Mouse (Mus musculus): ENCODE results near the gene Unc13d.
"Not testable (repeated sequence)": the region's sequence is repeated elsewhere in the genome, so short reads cannot be mapped to it uniquely, and the experiment has no call there.

The Unc13d gene

DNA sequence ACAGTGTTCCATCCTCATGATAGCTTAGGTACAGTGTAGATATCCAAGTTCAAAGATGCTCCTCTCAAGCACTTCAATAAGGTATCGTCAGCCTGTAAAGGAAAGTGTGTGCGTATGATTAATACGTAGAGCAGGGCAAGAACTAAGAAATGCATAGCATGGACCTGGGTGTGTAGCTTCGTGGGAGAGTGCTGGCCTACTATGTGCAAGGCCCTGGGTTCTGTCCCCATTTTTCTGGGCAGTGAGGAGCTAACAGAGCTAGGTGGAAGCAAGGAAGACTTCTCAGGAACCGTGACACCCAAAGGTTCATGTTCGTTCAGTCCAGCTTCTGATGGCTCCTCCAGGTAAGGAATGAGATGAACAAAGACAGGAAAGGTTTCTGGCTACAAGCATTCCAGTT is 32.6 kb downstream of the Unc13d start:
- in situ Hi-C loops (cut with MseI, MboI): no loop called here

DNA sequence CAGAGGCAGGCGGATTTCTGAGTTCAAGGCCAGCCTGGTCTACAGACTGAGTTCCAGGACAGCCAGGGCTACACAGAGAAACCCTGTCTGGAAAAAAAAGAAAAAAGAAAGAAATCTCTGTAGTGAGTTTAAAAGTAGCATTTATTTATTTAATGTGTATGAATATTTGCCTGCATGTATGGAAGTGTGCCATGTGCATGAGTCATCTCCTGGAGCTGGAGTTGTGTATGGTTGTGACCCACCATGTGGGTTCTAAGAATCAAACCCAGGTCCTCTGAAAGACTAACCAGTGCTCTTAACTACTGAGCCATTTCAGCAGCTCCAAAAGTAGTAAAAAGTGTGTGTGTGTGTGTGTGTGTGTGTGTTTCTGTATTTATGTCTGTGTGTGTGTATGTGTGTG is 34.5 kb downstream of the Unc13d start:
- in situ Hi-C loops (cut with MseI, MboI): no loop called here

DNA sequence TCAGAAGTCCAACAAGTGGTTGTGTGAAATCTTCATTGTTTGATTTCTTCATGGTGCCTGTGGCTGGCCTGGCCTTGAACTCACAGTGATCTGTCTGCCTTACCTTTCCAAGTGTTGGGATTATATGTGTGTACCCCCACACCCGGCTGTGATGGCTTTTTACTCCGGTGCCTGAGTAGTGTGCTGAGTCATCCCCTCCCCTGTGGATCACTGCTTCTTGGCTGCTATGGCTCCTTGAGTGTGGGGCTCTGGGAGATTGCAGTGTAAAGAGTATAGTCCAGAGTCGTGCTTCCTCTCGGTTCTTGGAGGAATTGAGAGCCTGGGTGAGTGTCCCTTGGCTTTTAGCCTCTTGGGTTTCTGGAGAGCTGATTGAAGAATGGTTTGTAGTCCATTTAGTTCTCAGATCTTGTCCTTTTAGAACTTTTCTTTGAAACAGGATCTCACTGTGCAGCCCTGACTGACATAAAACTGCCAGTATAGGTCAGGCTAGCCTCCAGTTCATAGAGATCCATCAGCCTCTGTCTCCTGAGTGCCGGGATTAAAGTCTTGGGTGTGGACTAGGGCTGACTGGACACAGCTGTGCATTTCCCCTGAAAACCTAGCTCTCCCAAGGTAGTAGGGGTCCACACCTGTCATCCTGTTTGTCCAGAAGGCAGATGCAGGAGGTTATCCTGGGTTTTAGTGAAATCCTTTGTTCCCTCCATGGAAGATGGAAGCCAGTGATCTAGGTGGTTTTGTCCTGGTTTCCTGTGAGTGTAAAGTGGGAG is 35.2 kb downstream of the Unc13d start:
- in situ Hi-C loops (cut with MseI, MboI): no loop called here

DNA sequence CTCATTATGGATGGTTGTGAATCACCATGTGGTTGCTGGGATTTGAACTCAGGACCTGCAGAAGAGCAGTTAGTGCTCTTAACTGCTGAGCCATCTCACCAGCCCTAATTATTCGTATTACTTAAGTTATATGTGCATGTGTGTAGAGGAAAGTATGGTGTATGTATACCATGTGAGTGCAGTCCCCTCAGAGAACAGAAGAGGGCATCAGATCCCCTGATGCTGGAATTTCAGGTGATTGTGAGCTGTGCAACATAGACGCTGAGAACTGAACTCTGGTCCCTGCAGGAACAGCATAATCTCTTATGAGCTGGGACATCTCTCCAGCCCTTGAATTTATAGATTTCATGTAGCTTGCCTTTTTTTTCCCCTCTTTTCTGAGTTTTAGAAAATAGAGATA is 35.9 kb downstream of the Unc13d start:
- in situ Hi-C loops (cut with MseI, MboI): no loop called here

DNA sequence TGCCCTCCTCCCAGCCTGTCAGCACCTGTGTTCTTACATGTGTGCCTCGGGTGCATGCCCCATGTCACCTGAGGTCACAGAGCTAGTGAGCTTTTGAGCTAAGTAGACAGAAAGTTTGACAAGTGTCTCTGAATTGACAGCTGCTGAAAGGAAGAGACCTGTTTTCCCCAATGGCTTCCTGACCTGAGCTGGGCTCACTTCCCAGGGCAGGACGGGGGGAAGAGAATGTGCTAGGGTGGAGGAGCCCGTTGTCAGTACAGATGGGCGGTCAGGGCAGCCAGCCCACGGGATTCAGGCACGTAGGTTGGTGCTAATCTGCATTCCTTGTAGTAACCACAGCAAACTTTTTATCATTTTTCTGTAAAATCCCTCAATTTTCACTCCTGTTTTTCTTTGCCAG is 37.2 kb downstream of the Unc13d start:
- in situ Hi-C loops (cut with MseI, MboI): no loop called here

DNA sequence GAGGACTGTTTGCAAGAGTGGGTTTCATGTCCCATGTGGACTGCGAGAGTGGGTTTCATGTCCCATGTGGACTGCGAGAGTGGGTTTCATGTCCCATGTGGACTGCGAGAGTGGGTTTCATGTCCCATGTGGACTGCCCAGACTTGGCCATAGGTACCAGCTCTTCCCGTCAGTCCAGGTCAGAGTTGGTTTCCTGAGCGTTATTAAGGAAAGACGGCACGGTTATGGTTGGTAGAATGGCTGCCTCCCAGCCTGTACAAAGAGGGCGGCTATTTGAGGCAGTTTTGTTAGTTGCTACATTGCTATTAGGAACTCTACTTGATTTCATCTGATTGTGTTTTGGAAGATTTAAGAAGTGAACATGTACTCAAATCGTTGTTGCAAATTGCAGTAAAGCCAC is 39.9 kb downstream of the Unc13d start:
- in situ Hi-C loops (cut with MseI, MboI): no loop called here

DNA sequence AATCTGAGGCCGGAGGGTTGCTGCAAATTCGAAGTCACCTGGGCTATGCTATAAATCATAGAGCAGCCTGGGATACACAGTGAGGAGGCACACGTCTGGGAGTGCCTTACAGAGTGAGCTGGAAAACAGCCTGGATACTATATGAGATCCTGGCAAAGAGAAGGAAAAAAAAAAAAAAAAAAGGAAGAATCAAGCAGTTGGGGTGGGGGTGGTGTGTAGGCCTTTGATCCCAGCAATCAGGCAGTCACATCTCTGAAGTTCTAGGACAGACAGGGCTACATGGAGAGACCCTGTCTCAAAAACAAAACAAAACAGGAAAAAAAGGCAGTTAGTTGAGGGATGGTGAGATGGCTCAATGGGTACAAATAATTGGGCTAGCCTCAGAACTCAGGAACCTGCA is 41.1 kb downstream of the Unc13d start:
- in situ Hi-C loops (cut with MseI, MboI): no loop called here

DNA sequence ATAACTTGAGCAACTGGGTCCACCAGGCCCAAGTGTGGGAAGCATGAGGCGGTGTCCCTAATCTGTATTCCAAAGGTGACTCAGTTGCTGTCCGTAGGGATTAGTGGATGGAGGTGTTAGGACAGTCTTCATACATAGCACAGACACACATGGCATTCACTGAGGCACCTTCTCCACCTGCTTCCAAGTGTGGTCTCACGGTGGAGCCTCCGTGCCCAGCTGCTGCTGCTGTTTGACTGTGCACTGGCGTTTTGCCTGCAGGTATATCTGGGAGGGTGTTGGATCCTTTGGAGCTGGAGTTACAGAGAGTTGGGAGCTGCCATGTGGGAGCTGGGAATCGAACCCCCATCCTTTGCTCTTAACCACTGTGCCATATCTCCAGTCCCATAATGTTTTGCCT is 43.2 kb downstream of the Unc13d start:
- in situ Hi-C loops (cut with MseI, MboI): no loop called here

DNA sequence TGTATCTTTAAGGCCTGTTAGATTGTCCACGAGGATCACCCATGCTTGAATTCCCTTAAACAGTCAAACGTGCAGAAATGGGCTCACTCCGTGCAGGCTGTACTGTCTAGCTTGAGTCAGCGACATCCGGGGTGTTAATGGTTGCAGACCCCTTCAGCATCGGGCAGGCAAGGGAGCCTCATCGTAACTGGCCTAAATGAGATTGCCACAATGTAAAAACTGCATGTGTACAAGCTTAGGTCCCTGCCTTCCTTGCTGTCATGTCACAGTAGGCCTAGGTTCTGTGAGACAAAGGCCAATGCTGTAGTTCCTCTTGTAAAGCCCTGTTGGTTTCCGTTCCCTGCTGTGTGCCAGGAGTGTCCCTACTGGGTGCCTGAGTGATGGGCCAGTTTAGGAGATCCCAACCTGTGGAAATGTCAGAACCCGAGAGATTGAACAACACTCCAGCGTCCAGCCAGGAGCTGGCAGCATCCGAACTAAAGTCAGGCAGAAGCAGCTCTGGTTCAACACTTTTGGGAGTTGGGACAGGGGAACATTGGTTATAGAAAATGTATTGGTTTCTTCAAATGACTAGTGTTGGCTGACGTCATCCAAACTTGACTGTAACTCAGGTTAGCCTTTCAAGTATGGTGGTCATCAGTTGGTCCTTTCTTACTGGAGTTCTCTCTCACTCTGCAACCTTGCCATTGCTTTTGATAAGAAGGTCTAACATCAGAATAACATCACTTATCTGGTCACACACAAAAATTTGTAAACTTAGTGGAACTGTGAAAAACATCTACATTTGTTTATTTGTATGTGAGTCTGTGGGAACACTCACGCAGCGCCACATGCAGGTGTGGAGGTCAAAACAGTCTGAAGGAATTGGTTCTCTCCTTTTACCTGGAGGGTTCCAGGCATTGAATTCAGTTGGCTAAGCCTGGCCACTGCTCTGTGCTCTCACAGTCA is 46.6 kb downstream of the Unc13d start:
- in situ Hi-C loops (cut with MseI, MboI): no loop called here

DNA sequence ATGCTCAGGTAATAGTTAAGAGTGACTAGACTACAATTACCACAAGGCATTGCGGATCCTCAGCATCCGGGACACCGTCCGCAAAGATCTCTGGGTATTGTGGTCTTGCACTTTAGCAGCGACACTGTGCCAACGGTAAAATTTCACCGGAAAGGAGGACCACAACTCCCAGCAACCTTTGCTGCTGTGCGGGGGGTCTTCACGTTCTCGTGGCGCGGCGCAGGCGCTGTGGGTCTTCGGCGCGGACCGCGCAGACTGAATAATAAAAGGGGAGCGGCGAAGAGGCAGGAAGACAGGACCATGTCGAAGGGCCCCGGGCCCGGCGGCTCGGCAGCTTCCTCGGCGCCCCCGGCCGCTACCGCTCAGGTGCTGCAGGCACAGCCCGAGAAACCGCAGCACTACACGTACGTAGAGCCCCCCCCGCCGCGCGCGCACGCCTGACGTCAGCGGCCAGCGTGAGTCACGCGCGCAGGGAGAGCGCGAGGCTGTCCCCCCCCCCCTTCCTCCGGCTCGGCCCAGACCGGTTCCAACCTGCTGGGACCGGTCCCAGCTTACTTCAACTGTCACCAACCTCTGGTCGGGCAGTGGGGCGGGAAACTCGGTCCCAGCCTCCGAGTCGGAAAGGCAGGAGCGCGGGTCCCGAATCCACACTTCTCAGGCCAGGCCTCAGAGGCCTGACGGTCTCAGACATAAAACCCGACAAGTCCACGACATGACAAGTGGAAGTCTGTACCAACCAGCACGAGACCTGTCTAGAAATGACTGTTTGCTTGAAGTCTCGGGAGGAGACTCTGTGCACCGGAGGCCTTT is 47.5 kb downstream of the Unc13d start, which contains the start of gene Unk:
Unk (plus strand) TSS at position 235 of the 810 bp plus-strand sequence.
- in situ Hi-C loops (cut with MseI, MboI): no loop called here

DNA sequence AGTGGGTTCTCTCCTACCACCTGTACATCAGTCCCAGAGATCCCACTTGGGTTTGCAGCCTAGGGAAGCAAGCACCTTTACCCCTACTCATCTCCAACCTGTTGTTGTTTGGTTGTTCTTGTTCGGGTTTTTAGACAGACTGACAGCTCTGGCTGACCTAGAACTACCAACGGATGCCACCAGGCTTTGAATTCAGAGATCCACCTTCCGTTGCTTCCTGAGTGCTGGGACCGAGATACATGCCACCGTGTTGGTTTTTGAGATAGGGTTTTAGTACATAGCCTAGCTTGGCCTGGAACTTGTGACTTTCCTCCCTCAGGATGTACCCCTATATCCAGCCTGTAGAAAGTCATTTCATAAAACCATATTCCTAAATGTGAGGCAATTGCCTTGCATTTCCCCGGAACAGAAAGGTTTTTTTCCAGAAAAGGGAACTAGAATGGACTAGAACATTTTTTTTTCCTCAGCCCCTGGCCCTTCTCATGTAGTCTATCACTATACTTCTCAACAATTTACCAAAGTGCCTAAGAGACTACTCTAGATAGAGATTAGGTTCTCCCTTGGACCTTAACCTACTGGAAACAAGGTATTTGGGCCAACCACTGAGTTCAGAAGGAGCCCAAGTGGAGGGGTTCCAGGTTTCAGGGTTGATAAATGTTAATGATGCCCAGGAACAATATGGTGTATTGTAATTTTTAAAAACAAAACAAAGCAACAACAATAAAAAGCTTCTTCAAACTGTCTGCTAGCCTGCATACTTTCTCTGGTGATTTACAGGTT is 48.5 kb downstream of the Unc13d start:
- in situ Hi-C loops (cut with MseI, MboI): no loop called here

DNA sequence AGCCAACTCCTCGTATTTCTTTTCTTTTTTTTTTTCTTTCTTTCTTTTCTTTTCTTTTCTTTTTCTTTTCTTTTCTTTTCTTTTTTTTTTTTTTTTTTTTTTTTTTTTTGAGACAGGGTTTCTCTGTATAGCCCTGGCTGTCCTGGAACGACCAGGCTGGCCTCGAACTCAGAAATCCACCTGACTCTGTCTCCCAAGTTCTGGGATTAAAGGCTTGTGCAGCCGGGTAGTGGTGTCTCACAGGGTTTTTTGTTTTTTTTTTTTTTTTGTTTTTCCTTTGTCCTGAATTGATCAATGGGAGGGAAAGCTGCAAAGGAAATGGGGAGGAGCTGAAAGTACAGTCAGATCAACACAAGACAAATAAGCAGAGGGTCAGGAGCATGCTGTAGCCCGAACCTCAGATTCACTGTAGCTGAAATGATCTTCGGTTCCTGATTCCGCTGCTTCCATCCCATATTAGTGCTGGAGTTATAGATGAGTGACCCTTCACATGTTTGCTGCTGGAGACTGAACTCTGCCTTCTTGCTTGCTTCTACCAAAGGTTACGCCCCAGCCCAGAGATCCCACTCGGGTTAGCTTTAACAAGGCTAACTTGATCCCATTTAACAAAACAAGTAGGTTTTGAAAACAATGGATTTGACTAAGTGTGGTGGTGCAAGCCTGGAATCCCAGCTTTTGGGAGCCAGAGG is 49.4 kb downstream of the Unc13d start:
- in situ Hi-C loops (cut with MseI, MboI): no loop called here

DNA sequence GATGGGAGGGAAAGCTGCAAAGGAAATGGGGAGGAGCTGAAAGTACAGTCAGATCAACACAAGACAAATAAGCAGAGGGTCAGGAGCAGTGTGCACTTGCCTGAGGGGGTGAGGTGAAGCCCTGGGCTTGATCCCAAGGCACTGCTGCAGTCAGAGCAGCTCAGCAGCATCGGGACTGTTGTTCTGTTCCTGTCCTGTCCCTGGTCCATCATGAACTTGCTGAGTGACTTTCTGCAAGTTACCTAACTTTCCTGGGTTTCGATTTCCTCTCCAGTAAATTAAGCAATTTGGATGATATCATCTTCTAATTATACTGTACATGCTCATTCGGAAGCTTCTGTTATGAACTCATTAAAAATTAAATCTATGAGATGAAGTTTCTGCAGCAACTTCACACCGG is 50.0 kb downstream of the Unc13d start, which contains the start of gene H3f3b:
H3f3b (minus strand) TSS at position 207 of the 400 bp plus-strand sequence.
- in situ Hi-C loops (cut with MseI, MboI): no loop called here

DNA sequence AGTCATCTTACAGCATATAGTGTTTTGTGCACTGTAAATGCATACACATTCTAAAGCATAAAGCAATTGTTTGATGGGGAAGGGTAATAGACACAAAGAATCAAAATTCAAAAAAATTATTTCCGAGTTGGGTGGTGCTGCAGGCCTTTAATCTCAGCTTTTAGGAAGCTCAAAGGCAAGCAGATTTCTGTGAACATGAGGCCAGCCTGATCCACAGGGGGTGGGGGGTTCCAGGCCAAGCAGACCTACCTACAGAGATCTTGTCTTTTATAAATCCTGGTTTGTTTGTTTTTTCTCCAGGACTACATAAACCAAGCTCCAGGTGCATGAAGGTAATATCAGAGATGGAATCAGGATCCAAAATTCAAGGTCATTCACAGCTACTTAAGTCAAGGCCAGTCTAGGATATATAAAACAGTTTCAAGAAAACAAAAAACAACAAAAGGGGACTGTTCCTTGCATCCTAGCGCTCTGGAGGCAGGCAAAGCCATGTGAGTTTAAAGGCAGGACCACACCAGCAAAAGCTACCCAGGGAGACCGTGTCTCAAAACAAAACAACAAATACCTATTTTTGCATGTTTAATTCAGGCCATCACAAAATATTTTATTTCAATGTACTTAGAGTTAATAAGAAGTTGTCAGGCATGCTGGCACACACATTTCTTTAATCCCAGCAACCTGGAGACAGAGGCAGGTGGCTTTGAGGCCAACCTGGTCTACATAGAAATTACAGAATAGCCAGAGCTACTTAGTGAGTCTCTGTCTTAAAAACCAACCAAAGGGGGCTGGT is 52.5 kb downstream of the Unc13d start:
- in situ Hi-C loops (cut with MseI, MboI): no loop called here

DNA sequence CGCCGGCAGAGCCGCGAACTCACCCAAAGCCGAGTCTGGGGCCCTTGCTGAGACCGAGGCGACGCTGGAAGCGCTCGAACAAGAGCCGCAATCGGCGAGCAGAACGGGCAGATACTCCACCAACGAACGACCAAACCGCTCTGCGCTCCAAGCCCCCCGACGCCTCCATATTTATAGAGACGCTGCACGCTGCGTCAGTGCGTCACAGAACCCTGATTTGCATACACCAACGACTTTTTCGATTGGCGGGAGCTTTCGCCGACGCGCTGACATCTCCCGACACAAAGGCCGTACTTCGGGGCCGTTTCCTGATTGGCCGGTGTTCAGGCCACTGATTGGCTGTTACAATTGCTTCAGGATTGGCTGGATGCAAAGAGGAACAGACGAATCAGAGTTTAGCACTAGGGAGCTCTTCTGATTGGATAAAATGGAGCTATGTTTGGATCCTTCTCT is 53.4 kb downstream of the Unc13d start:
- in situ Hi-C loops (cut with MseI, MboI): no loop called here

DNA sequence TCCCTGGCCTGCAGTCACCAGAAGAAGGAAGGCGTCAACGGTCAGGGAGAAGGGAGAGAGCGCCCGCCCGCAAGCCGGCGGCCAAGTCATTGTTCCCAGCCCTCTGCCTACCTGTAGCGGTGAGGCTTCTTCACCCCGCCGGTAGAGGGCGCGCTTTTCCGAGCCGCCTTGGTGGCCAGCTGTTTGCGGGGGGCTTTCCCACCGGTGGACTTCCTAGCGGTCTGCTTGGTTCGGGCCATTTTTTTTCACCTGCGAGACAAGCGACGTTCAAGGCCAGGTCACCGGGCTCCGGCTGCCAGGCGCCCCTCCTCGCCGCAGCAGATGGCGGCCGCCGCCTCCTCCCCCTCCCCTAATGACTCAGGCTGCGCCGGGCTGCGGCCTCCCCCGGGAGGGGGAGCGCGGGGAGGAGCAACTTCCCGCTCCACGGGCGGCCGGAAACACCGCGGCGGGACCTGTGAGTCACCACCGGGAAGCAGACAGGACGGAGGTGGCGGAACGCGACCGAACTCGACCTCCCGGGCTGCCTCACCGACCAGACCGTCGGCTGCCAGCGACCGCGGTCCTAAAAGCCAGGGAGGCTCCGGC is 53.9 kb downstream of the Unc13d start:
- in situ Hi-C loops (cut with MseI, MboI): no loop called here

DNA sequence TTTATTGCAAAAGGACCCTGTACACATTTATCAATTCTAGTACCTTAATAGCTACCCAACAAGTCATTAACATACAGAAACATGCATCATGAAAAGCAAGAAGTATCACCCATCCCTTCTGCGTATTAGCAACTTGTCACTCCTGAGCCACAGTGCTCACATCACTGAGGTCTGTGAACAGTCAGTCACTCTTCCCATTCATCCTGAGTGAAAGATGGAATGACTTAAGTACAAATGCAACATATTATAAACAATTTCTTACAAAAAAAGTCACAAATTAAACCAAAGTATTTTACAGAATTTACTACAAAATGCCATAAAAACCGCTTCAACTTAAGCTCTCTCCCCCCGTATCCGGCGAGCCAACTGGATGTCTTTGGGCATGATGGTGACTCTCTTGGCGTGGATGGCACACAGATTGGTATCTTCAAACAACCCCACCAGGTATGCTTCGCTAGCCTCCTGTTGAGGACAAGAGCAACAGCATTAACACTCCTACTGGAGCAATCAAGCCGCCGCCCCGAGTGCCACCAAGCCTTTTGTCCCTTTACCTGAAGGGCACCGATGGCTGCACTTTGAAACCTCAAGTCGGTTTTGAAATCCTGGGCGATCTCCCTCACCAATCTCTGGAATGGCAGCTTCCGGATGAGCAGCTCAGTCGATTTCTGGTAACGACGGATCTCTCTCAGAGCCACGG is 54.5 kb downstream of the Unc13d start:
- in situ Hi-C loops (cut with MseI, MboI): not testable (repeated sequence)

DNA sequence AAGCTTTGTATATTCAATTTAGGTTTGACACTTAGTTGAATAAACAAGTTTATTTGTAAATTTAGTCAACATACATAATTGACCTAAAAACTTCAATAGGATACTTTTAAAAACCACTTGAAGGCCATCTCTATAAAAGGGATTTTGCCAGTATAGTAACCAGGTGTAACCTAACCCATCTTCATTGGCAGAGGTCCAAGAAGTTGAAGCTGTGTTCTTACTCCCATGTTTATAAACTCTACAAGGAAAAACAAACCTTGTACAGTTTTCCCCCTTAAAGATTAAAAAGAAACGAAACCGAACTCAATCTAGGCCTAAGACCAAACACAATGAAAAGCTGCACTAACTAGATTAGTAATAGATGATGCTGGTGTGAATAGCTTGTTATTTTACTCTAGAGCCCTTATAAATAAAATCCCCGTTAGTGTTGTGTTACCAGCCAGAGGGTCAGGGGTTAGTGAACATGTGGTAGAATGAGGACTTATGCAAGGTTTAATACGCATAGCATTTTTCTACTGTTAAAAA is 55.4 kb downstream of the Unc13d start:
- in situ Hi-C loops (cut with MseI, MboI): no loop called here

Measured in mouse trophoblast stem cell (cell line).